Mouse (Mus musculus): ENCODE measurements around the gene Gm2075.
"Not testable (repeated sequence)": the region's sequence is repeated elsewhere in the genome, so short reads cannot be mapped to it uniquely, and the experiment has no call there.

Gene Gm2075

GRCm38 (mm10) chr12:88011548-88011947 is at the start of gene Gm2075:
Gm2075 (plus strand) TSS chr12:88011848.
- DNase-seq (ENCODE audit: low read depth, low spot score): not testable (repeated sequence)

- DNase-seq (ENCODE audit: low read depth, low spot score): not testable (repeated sequence)
These were observed 27.6 kb upstream of the Gm2075 start for GRCm38 (mm10) chr12:87984000-87984399.

- DNase-seq (ENCODE audit: low read depth, low spot score): not testable (repeated sequence)
These were observed 7.5 kb upstream of the Gm2075 start for GRCm38 (mm10) chr12:88004118-88004517.

- DNase-seq (ENCODE audit: low read depth, low spot score): not testable (repeated sequence)
These were observed 7.0 kb downstream of the Gm2075 start, which contains the start of gene Gm6803 for GRCm38 (mm10) chr12:88018671-88019070. Gm6803 (minus strand) TSS chr12:88018771.

GRCm38 (mm10) chr12:88026704-88027103 is 15.1 kb downstream of the Gm2075 start, which contains the start of gene Gm2056:
Gm2056 (plus strand) TSS chr12:88027004.
- DNase-seq (ENCODE audit: low read depth, low spot score): not testable (repeated sequence)

- not testable (repeated sequence) for DNase-seq (ENCODE audit: low read depth, low spot score)
These were observed 20.6 kb downstream of the Gm2075 start for GRCm38 (mm10) chr12:88032250-88032649.

GRCm38 (mm10) chr12:88039062-88039461 is 27.4 kb downstream of the Gm2075 start:
- not testable (repeated sequence) for DNase-seq (ENCODE audit: low read depth, low spot score)

- not testable (repeated sequence) for DNase-seq (ENCODE audit: low read depth, low spot score)
These were observed 28.1 kb downstream of the Gm2075 start for GRCm38 (mm10) chr12:88039703-88040102.

GRCm38 (mm10) chr12:88045226-88045625 is 33.6 kb downstream of the Gm2075 start:
- DNase-seq (ENCODE audit: low read depth, low spot score): not testable (repeated sequence)
